Mouse (Mus musculus): Measurements from ENCODE around the gene Cbx7. TPM values are rescaled to one million over a fixed set of nuclear protein-coding genes. Genes with fewer than 3 reads are reported as not detected.
A peak's percentile ranks its signal among the peaks of the same experiment; 100 is the strongest.
"Not testable (repeated sequence)": the region's sequence is repeated elsewhere in the genome, so short reads cannot be mapped to it uniquely, and the experiment has no call there.

The Cbx7 gene
- polyA plus RNA-seq, 1 experiment from 2014 or later = 4.5 TPM

DNA sequence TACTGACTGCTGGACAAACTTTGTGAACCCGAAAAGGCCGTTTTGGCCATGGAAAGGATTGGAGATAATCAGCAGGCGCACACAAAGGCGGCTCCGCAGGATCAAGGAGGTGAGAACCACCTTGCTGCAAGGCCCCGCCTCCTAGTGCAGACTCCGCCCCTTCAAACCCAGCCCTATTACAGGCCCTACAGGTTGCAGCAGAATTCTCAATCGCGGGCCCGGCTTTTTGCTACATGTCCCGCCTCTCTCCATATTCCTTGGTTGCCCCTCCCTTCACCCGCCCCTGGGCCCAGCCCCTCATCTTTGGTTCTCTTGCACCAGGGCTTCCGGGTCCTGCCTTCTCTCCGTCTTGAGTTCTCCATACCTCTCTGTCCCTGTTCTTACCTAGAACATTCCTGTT is 64.1 kb downstream of the Cbx7 start:
- H3K9ac ChIP-seq (replicated peaks; ENCODE audit: low read depth) = no peak overlapping the region
- peaks cover 1% of the 10 kb centered on the region; the same call in 1 of the 2 replicates for H3K4me1 ChIP-seq (ENCODE audit: insufficient read depth, low read depth, low read length)
- no peak for TF ChIP-seq EP300 (IDR thresholded peaks at IDR 0.05)
- no peak for TF ChIP-seq CTCF (IDR thresholded peaks at IDR 0.05)
- 45% methylated on average over 14 of the region's 14 CpGs for WGBS
- ATAC-seq (peak; percentile 47), DNase-seq (ENCODE audit: low spot score) (no peak)
- H3K36me3 ChIP-seq (ENCODE audit: insufficient read depth, low read length) = no peaks in the 10 kb centered on the region
- no peaks in the 10 kb centered on the region for H3K27me3 ChIP-seq (replicated peaks; ENCODE audit: insufficient read depth, low read length)
- no peak overlapping the region for H3K4me2 ChIP-seq (replicated peaks; ENCODE audit: low read depth, low read length)
- no peak overlapping the region for H3K4me3 ChIP-seq (ENCODE audit: low read depth, low read length)
- H3K27ac ChIP-seq (ENCODE audit: low read length) = no peak overlapping the region
- no peaks in the 10 kb centered on the region for H3K9me3 ChIP-seq (ENCODE audit: low read length)

DNA sequence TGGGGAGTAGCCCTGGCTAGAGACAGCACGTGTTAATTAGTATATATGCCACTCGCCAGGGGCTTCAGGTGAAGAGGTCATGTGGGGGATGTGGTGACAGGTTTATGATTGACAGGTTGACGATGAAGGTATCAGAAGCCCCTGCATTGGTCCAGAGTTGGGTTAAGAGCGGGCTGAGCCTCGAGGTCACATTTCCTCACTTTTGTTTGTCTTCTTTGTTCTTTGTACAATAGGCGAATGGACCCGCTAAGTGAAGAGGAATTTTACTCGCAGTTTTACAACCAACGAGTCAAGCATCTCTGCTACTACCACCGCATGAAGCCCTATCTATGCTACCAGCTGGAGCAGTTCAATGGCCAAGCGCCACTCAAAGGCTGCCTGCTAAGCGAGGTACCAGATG is 65.7 kb downstream of the Cbx7 start:
- H3K4me3 ChIP-seq (ENCODE audit: low read depth, low read length) = no peak overlapping the region

DNA sequence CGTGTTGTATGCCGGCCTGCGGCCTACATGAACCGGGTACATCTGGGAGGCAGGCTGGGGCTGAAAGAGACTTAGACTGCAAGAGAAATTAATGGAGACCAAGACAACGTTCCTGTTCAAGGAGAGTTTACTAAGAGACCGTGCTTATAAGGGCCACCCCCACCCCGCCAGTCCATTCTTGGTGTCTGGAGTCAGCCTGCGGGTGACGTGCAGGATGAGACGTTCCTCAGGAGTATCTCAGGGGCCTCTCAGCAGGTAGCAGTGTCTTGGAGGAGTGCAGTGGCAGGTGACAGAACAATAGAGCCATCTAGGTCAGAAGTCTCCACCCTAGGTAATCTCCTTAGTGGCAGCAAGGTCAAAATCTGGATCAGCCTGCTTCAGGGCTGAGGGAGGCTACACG is 66.2 kb downstream of the Cbx7 start:
- H3K27me3 ChIP-seq (replicated peaks; ENCODE audit: insufficient read depth, low read length); H3K4me3 ChIP-seq (ENCODE audit: low read depth, low read length); DNase-seq (ENCODE audit: low spot score); H3K4me1 ChIP-seq (ENCODE audit: insufficient read depth, low read depth, low read length); H3K27ac ChIP-seq (ENCODE audit: low read length); H3K9ac ChIP-seq (replicated peaks; ENCODE audit: low read depth); H3K9me3 ChIP-seq (ENCODE audit: low read length); ATAC-seq; H3K4me2 ChIP-seq (replicated peaks; ENCODE audit: low read depth, low read length); H3K36me3 ChIP-seq (ENCODE audit: insufficient read depth, low read length): not testable (repeated sequence)
- 87% methylated on average over 11 of the region's 11 CpGs for WGBS

More for the DNA sequence above, 65.7 kb downstream of the Cbx7 start:
- H3K9me3 ChIP-seq (ENCODE audit: low read length) = no peaks in the 10 kb centered on the region
- H3K27me3 ChIP-seq (replicated peaks; ENCODE audit: insufficient read depth, low read length) = no peaks in the 10 kb centered on the region
- H3K4me1 ChIP-seq (ENCODE audit: insufficient read depth, low read depth, low read length) = peaks cover 3% of the 10 kb centered on the region; the same call in 1 of the 2 replicates
- no peak overlapping the region for H3K4me2 ChIP-seq (replicated peaks; ENCODE audit: low read depth, low read length)
- 66% methylated on average over 12 of the region's 12 CpGs for WGBS
- no peaks in the 10 kb centered on the region for H3K36me3 ChIP-seq (ENCODE audit: insufficient read depth, low read length)
- H3K27ac ChIP-seq (ENCODE audit: low read length) = no peak overlapping the region
- no peak overlapping the region for H3K9ac ChIP-seq (replicated peaks; ENCODE audit: low read depth)
- ATAC-seq (no peak), DNase-seq (ENCODE audit: low spot score) (no peak)
- TF ChIP-seq CTCF (IDR thresholded peaks at IDR 0.05) = no peak
- no peak for TF ChIP-seq EP300 (IDR thresholded peaks at IDR 0.05)

DNA sequence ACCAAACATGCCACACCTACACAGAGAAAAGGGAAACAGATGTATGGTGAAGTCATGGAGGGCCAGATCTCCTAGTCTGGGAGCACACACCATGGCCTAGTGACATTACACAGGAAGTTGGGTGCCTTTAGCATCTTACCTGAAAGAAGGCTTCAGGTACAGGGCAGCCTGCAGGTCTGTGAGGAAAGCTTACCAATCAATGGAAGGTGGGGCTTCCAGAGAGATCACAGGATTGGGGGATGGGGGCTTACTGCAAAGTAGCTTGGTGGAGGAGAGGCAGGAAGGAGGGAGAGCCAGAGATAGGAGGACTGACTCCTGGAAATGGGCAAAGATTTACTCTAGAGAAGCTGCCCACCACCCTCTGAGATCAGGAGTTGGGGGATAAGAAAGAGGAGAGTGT is 67.0 kb downstream of the Cbx7 start:
- Histone ChIP-seq H3K4me3 (ENCODE audit: low read depth, low read length) (no peak overlapping the region), H3K9me3 (ENCODE audit: low read length) (no peaks in the 10 kb centered on the region), H3K36me3 (ENCODE audit: insufficient read depth, low read length) (no peaks in the 10 kb centered on the region), H3K4me1 (ENCODE audit: insufficient read depth, low read depth, low read length) (peaks cover 3% of the 10 kb centered on the region; the same call in 1 of the 2 replicates), H3K4me2 (replicated peaks; ENCODE audit: low read depth, low read length) (no peak overlapping the region), H3K9ac (replicated peaks; ENCODE audit: low read depth) (no peak overlapping the region), H3K27ac (ENCODE audit: low read length) (no peak overlapping the region), H3K27me3 (replicated peaks; ENCODE audit: insufficient read depth, low read length) (no peaks in the 10 kb centered on the region)
- no peak for TF ChIP-seq CTCF (IDR thresholded peaks at IDR 0.05)
- no peak for TF ChIP-seq EP300 (IDR thresholded peaks at IDR 0.05)
- no peak for DNase-seq (ENCODE audit: low spot score)
- ATAC-seq = no peak

DNA sequence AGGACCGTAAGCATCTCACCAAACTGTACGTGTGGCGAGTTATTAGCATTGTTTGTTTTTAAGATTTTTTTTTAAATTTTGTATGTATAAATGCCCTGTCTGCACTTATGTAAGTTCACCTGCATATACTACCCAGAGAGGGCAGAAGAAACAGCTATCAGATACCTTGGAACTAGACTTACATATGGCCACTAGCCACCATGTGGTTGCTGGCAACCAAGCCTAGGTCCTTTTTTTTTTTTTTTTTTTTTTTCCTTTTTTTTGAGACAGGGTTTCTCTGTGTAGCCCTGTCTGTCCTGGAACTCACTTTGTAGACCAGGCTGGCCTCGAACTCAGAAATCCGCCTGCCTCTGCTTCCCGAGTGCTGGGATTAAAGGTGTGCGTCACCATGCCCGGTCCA is 67.8 kb downstream of the Cbx7 start:
- H3K4me3 ChIP-seq (ENCODE audit: low read depth, low read length); DNase-seq (ENCODE audit: low spot score); H3K4me1 ChIP-seq (ENCODE audit: insufficient read depth, low read depth, low read length); H3K27ac ChIP-seq (ENCODE audit: low read length); ATAC-seq; H3K36me3 ChIP-seq (ENCODE audit: insufficient read depth, low read length); H3K9ac ChIP-seq (replicated peaks; ENCODE audit: low read depth); H3K27me3 ChIP-seq (replicated peaks; ENCODE audit: insufficient read depth, low read length); H3K9me3 ChIP-seq (ENCODE audit: low read length); H3K4me2 ChIP-seq (replicated peaks; ENCODE audit: low read depth, low read length): not testable (repeated sequence)
- WGBS = 96% methylated on average over 8 of the region's 8 CpGs

DNA sequence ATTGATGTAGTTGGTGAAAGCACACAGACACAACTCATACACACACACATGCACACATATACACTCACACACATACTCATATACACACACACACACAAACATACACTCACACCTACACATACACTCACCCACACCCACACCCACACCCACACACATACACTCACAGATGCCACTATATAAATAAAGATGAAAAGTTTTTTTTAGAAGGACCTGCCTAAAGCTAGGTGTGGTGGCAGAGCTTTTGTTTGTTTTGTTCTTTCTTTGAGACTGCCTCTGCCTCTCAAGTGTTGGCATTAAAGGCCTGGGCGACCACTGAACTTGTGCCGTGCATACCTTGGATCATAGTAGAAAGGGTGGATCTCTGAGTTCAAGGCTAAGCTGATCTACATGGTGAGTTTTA is 69.5 kb downstream of the Cbx7 start:
- DNase-seq (ENCODE audit: low spot score) (peak; percentile 57), ATAC-seq (peak; percentile 59)
- Histone ChIP-seq H3K9me3 (ENCODE audit: low read length) (no peaks in the 10 kb centered on the region), H3K27ac (ENCODE audit: low read length) (peak overlapping the region; percentile 38; the same call in 1 of the 2 replicates), H3K9ac (replicated peaks; ENCODE audit: low read depth) (no peak overlapping the region), H3K27me3 (replicated peaks; ENCODE audit: insufficient read depth, low read length) (no peaks in the 10 kb centered on the region), H3K36me3 (ENCODE audit: insufficient read depth, low read length) (no peaks in the 10 kb centered on the region), H3K4me2 (replicated peaks; ENCODE audit: low read depth, low read length) (no peak overlapping the region), H3K4me1 (ENCODE audit: insufficient read depth, low read depth, low read length) (peaks cover 3% of the 10 kb centered on the region; the same call in 1 of the 2 replicates), H3K4me3 (ENCODE audit: low read depth, low read length) (no peak overlapping the region)
- WGBS = 56% methylated on average over 2 of the region's 2 CpGs
- TF ChIP-seq CTCF (IDR thresholded peaks at IDR 0.05) = no peak
- no peak for TF ChIP-seq EP300 (IDR thresholded peaks at IDR 0.05)

DNA sequence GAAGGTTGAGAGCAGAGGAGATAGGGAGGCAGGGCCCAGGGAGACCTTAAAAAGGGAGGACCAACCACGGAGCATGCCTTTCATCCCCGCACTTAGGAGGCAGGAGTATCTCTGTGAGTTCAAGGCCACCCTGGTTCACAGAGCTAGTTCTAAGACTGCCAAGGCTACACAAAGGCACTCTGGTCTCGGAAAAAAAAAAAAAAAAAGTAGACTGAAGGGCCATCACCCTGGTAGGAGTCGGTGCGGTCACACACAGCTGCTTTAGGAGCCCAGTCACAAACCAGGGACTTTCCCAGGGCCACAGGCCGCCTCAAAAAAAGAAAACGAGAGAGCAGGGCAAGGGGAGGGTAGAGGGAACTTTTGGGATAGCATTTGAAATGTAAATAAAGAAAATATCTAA is 70.2 kb downstream of the Cbx7 start:
- ATAC-seq = peak; percentile 32; the same call in 1 of the 2 replicates
- 57% methylated on average over 7 of the region's 7 CpGs for WGBS

More for the DNA sequence above, 70.2 kb downstream of the Cbx7 start:
- H3K9ac ChIP-seq (replicated peaks; ENCODE audit: low read depth) = no peak overlapping the region
- H3K4me2 ChIP-seq (replicated peaks; ENCODE audit: low read depth, low read length) = no peak overlapping the region
- H3K27me3 ChIP-seq (replicated peaks; ENCODE audit: insufficient read depth, low read length) = no peaks in the 10 kb centered on the region
- H3K4me1 ChIP-seq (ENCODE audit: insufficient read depth, low read depth, low read length) = peaks cover 3% of the 10 kb centered on the region; the same call in 1 of the 2 replicates
- no peaks in the 10 kb centered on the region for H3K9me3 ChIP-seq (ENCODE audit: low read length)
- H3K4me3 ChIP-seq (ENCODE audit: low read depth, low read length) = no peak overlapping the region
- TF ChIP-seq CTCF (IDR thresholded peaks at IDR 0.05) (no peak), EP300 (IDR thresholded peaks at IDR 0.05) (no peak)
- DNase-seq (ENCODE audit: low spot score) = no peak
- peak overlapping the region; percentile 38; the same call in 1 of the 2 replicates for H3K27ac ChIP-seq (ENCODE audit: low read length)
- H3K36me3 ChIP-seq (ENCODE audit: insufficient read depth, low read length) = no peaks in the 10 kb centered on the region

Measured in lung, postnatal 0 days (tissue).